Mouse (Mus musculus) intestine, postnatal 0 days (tissue): ENCODE data around the gene Ampd1. TPM values are rescaled to one million over a fixed set of nuclear protein-coding genes. Genes with fewer than 3 reads are reported as not detected.
"Not testable (repeated sequence)": the region's sequence is repeated elsewhere in the genome, so short reads cannot be mapped to it uniquely, and the experiment has no call there.

ENCODE experiments used
- ATAC-seq: fragments of 200-750 bp; cut with Nextera tagmentation; 2 replicates; pipeline ENCODE4 v1.8.0; 2017; ENCODE audit warnings: mild to moderate bottlenecking, moderate TSS enrichment, moderate library complexity
- H3K27ac ChIP-seq: fragments of 300-500 bp; sonication (generic); 2 replicates; pipeline ENCODE4 v1.5.1; 2014; ENCODE audit warnings: mild to moderate bottlenecking, low read depth, low read length, moderate library complexity
- H3K27me3 ChIP-seq: fragments of 300-500 bp; sonication (generic); replicated peaks from 2 replicates; pipeline ENCODE4 v1.6.1; 2014; ENCODE audit warnings: low read length, mixed read lengths; ENCODE audit not compliant: control insufficient read depth, insufficient read depth
- H3K36me3 ChIP-seq: fragments of 300-500 bp; sonication (generic); 2 replicates; pipeline ENCODE4 v1.6.1; 2014; ENCODE audit warnings: mild to moderate bottlenecking, moderate library complexity; ENCODE audit not compliant: control insufficient read depth, insufficient read depth
- H3K4me1 ChIP-seq: fragments of 300-500 bp; sonication (generic); replicated peaks from 2 replicates; pipeline ENCODE4 v1.6.1; 2014; ENCODE audit warnings: antibody characterized with exemption, low read length, mixed read lengths; ENCODE audit not compliant: control insufficient read depth, insufficient read depth
- H3K4me2 ChIP-seq: fragments of 300-500 bp; sonication (generic); replicated peaks from 2 replicates; pipeline ENCODE4 v1.6.1; 2014; ENCODE audit warnings: low read depth, mild to moderate bottlenecking, moderate library complexity
- H3K4me3 ChIP-seq: fragments of 300-500 bp; sonication (generic); 2 replicates; pipeline ENCODE4 v1.5.1; 2014; ENCODE audit warnings: low read depth, low read length
- H3K9ac ChIP-seq: fragments of 300-500 bp; sonication (generic); 2 replicates; pipeline ENCODE4 v1.6.1; 2014; ENCODE audit warnings: mild to moderate bottlenecking, low read depth, low read length
- H3K9me3 ChIP-seq: fragments of 300-500 bp; sonication (generic); 2 replicates; pipeline ENCODE4 v1.6.1; 2016; ENCODE audit warnings: mixed run types; ENCODE audit not compliant: control insufficient read depth
- CTCF ChIP-seq: sonication (generic); IDR thresholded peaks from 2 replicates; pipeline ENCODE4 v1.5.1; 2016; ENCODE audit warnings: low read depth, mild to moderate bottlenecking, control low read depth, antibody characterized with exemption, moderate library complexity
- WGBS: fragments of 180-500 bp; shearing (Covaris S2); extraction: QIAGEN DNeasy Blood & Tissue Kit; methylation state at CpG from one replicate; pipeline ENCODE4 v1.1.7; 2014; 5-methylcytosine and 5-hydroxymethylcytosine counted together
- polyA plus RNA-seq: library from polyadenylated mRNA; unstranded; fragments of >200 nt; fragmentation: Nextera tagmentation; extraction: Ambion mirVana; gene quantifications from 2 replicates; pipeline ENCODE4 v1.2.1, GENCODE M21; 2015

The Ampd1 gene
- polyA plus RNA-seq, 1 experiment from 2014 or later, result not detected

- TF ChIP-seq CTCF, result no peak
- Histone ChIP-seq H3K4me2 (peak overlapping the region; percentile 14; the same call in 1 of the 2 replicates), H3K4me1 (0 out of 2 replicates have a peak, but pooled peaks cover 3% of the 10 kb centered on the region), H3K9ac (no peak overlapping the region), H3K9me3 (no peaks in the 10 kb centered on the region), H3K27ac (no peak overlapping the region), H3K4me3 (no peak overlapping the region), H3K36me3 (no peaks in the 10 kb centered on the region), H3K27me3 (no peaks in the 10 kb centered on the region)
- 26% methylated on average over 6 of the region's 6 CpGs for WGBS
- no peak for ATAC-seq
Observed at GRCm38 (mm10) chr3:103130236-103130751, 56.5 kb downstream of the Ampd1 start.

- H3K4me3 ChIP-seq, result no peak overlapping the region
- H3K4me1 ChIP-seq, result 0 out of 2 replicates have a peak, but pooled peaks cover 3% of the 10 kb centered on the region
- ATAC-seq, result no peak
- no peaks in the 10 kb centered on the region for H3K27me3 ChIP-seq
- no peak overlapping the region for H3K9ac ChIP-seq
- no peaks in the 10 kb centered on the region for H3K9me3 ChIP-seq
- TF ChIP-seq CTCF, result no peak
- H3K4me2 ChIP-seq, result no peak overlapping the region
- H3K36me3 ChIP-seq, result no peaks in the 10 kb centered on the region
- no peak overlapping the region for H3K27ac ChIP-seq
- 95% methylated on average over 10 of the region's 10 CpGs for WGBS
Observed at GRCm38 (mm10) chr3:103133098-103133497, 59.3 kb downstream of the Ampd1 start.

GRCm38 (mm10) chr3:103136414-103137077 lies 62.7 kb downstream of the Ampd1 start:
- no peak overlapping the region for H3K4me2 ChIP-seq
- H3K4me1 ChIP-seq, result no peaks in the 10 kb centered on the region
- H3K27me3 ChIP-seq, result no peaks in the 10 kb centered on the region
- H3K36me3 ChIP-seq, result no peaks in the 10 kb centered on the region
- TF ChIP-seq CTCF, result no peak
- H3K9ac ChIP-seq, result no peak overlapping the region
- WGBS, result 74% methylated on average over 4 of the region's 4 CpGs
- H3K9me3 ChIP-seq, result no peaks in the 10 kb centered on the region
- no peak for ATAC-seq
- no peak overlapping the region for H3K4me3 ChIP-seq
- H3K27ac ChIP-seq, result no peak overlapping the region

- Histone ChIP-seq H3K9me3 (no peaks in the 10 kb centered on the region), H3K4me2 (0 out of 2 replicates have a peak overlapping the region, but pooled peaks have one; percentile 18), H3K27me3 (no peaks in the 10 kb centered on the region), H3K4me1 (no peaks in the 10 kb centered on the region), H3K9ac (no peak overlapping the region), H3K27ac (no peak overlapping the region), H3K4me3 (no peak overlapping the region), H3K36me3 (no peaks in the 10 kb centered on the region)
- no peak for ATAC-seq
- TF ChIP-seq CTCF, result no peak
- 61% methylated on average over 8 of the region's 8 CpGs for WGBS
Observed at GRCm38 (mm10) chr3:103139047-103139446, 65.2 kb downstream of the Ampd1 start.

- H3K36me3 ChIP-seq, H3K27me3 ChIP-seq, H3K4me1 ChIP-seq, H3K9me3 ChIP-seq, H3K27ac ChIP-seq, H3K4me3 ChIP-seq, ATAC-seq, H3K9ac ChIP-seq: not testable (repeated sequence)
- H3K4me2 ChIP-seq, result peak overlapping the region; percentile 30; the same call in 1 of the 2 replicates
- 47% methylated on average over 11 of the region's 11 CpGs for WGBS
Observed at GRCm38 (mm10) chr3:103140095-103140838, 66.5 kb downstream of the Ampd1 start.

GRCm38 (mm10) chr3:103141287-103141686 lies 67.5 kb downstream of the Ampd1 start:
- no peak overlapping the region for H3K27ac ChIP-seq
- H3K9me3 ChIP-seq, result no peaks in the 10 kb centered on the region
- no peak overlapping the region for H3K4me2 ChIP-seq
- 86% methylated on average over 11 of the region's 11 CpGs for WGBS
- no peaks in the 10 kb centered on the region for H3K36me3 ChIP-seq
- no peaks in the 10 kb centered on the region for H3K4me1 ChIP-seq
- TF ChIP-seq CTCF, result no peak
- no peak overlapping the region for H3K9ac ChIP-seq
- H3K27me3 ChIP-seq, result no peaks in the 10 kb centered on the region
- no peak for ATAC-seq
- H3K4me3 ChIP-seq, result no peak overlapping the region
